Mouse (Mus musculus) gastrocnemius, adult 18-20 months (tissue): ENCODE results near the gene Fgfr2. TPM values are rescaled to one million over a fixed set of nuclear protein-coding genes. Genes with fewer than 3 reads are reported as not detected.
"Not testable (repeated sequence)": the region's sequence is repeated elsewhere in the genome, so short reads cannot be mapped to it uniquely, and the experiment has no call there.

Source experiments
- DNase-seq: peaks from one replicate; pipeline ENCODE4 v3.0.0; 2021; ENCODE audit warnings: low spot score
- total RNA-seq, 2 experiments: library from RNA; stranded (reverse); gene quantifications; 2 replicates each; pipeline ENCODE4 v1.2.3; 2021

Fgfr2 gene
- total RNA-seq, 2 experiments from 2014 or later: 0.43 to 0.88 TPM

DNA sequence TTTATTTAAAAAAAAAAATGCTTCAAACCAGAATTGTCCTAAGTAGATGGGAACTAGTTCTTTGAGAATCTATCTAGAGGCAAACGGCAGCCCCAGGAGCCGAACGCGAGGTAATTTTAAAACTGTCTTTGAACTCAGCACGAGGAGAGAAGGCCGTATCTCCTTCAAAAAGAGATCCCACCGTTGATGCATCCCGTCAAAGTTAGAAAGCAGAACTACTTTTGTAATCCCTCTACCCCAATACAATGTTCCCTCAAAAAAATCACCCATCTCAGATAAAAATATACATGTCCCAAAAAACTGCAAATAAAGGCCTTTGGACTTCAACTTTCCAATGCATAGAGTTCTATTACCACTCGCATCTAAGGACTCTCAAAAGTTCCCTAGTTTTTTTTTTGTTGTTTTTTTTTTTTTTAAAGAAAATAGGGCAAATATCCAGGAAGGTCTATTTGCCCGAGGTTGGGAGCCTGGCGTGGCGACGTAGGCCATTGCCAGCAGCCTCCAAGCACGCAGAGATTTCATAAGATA, 2.0 kb downstream of the Fgfr2 start:
- no peak for DNase-seq

DNA sequence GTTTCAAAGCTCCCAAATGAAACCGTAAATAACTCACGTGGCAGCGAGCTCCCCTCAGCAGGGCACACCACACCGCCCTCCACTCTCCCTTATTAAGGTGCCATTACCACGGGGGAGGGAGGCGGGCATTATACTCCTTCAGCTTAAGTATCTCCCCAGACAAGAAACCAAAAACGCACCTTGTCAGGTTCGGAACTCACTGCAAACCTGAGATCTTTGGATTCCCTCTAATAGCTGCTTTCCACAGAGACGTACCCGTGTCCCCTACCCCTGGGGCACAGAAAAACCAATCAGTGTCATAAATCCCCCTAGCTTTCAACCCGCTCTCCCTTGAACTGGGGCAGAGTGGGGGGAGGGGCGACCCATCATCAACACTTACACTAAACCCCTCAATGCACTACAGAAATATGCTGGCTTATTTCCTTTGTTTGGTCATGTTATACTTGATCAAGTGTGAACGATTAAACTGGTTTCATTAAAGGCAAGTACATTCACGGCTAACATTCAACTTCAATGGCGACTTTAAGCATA, 2.9 kb downstream of the Fgfr2 start:
- no peak for DNase-seq

DNA sequence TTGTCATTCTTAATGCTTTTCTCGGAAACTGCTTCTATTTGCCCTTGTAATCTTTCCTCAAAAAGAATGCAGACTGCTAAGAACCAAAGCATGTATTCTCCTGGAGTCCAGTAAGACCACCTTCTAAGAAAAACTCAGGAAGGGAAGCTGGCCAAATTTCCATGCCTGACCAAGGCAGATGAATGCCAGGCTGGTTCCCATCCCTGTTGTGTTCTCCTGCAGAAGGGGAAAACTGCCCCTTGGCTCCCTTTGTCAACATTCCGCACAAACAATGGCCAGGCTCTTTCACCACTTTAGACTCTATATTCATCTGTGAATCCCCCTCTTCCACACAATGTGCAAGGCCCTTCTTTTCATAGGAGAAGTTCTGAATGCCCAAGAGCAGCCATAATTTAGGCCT, 5.3 kb downstream of the Fgfr2 start:
- no peak for DNase-seq

DNA sequence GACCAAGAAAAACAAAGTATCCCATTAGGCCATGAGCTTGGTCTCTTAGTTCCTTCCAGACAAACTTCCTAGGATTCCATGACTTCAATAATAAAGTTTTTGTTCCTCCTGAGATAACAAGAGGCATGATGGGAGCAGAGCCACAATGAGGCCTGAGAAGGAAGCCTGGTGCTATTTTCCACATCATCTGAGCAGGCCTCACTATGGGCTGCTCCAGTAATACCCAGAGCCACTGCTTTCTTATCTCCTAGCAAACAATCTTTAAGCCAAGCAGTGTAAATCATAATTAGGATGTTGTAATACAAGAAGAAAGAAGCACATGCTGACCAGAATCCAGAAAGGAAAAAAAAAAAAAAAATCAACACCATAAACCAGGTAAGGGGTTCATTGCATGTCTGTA, 6.6 kb downstream of the Fgfr2 start:
- no peak for DNase-seq

DNA sequence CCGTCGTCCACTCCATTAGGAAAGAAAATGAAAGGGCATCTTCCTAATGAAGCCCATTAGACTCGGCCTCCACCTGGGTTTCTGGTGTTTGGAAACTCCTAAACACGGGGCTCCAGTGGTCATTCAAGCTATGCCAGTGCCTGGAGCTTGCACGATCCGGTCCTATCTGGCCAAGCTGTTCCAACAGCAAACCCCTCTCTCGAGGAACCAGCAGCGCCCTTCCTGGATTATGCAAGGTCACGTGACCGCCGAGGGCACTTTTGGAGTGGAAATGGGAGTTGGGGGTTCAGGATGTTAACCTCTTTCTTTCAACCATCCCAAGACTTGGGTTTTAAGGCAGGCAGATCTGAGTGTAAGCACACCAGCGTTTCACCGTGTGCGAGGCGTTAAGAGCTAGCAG, 7.3 kb downstream of the Fgfr2 start:
- no peak for DNase-seq

DNA sequence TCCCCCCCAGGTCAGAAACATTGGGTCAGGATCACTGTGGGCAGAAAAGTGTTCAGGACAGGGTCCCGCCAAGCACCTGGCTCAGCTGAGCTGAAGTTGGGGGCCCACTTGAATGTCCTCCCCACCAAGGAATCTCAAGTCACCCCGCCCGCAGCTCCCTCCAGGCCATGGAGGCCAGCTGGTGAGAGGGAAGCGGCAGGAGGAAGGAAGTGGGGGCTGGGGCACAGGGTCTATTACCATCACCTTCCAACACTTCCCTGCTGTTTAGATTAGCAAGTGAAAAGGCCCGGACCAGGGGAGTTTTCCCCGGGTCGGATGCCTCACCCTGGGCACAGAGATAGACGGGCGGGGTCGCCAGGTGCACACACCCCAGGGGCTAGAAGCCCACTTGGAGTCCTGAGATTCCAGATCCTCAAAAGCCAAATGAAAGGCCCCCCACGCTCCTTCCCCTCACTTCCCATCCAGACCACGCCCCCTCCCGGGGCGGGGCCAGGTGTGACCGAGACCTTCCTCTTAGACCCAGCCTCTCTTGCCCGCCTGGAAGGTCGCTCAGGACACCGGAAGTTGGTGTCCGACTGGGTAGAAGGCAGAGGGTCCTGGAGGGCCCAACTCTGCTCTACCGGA, 8.2 kb downstream of the Fgfr2 start:
- DNase-seq: no peak

DNA sequence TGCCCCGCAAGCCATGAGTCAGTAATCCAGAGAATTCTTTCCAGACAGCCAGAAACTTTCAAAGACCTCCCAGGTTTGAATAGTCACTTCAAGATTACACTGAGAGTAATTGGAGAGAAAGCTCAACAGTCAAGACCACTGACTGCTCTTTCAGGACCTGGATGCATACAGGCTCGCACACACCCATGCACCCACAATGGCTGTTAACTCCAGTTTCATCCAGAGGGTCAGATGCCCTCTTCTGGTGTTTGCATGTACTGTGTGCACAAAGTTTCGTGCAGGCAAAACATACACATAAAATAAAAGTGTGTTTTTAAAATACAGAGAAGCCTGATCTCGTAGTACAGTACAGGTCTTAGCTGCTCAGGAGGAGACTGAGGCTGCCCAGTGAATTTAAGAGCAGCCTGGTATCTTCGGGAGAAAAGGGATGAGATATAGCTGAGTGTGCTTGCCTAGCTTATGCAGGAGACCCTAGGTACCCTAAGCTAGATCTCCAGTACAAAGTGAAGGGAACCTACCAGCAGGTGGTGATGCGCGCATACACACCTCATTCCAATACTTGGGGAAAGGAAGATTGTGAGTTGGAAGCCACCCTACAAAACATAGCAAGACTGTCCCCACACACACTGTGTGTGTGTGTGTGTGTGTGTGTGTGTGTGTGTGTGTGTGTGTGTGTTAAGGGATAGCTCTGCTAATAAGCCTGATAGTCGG, 9.8 kb downstream of the Fgfr2 start:
- DNase-seq: no peak

DNA sequence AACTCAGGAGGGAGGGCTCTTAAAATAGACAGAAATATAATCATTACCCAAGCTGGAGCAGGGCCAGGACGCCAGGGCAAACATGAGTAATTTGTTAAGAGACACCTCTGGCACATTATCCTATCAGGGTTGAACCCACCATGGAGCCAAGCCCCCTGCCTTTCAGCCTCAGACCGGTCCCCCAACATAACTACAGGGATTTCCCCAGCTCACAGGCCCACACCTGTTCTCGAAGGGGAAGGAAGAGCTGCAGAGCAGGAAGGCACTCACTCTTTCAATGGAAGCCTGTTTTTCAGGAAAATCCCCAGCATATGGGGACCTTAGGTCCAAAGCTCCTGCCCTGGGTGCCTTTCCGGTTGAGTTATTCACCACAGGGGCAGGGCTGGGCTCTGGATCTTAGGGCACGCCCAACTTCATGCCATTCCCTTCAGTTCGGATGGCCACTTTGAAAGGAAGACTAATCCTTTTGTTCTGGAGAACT, 10.8 kb downstream of the Fgfr2 start:
- DNase-seq: no peak

DNA sequence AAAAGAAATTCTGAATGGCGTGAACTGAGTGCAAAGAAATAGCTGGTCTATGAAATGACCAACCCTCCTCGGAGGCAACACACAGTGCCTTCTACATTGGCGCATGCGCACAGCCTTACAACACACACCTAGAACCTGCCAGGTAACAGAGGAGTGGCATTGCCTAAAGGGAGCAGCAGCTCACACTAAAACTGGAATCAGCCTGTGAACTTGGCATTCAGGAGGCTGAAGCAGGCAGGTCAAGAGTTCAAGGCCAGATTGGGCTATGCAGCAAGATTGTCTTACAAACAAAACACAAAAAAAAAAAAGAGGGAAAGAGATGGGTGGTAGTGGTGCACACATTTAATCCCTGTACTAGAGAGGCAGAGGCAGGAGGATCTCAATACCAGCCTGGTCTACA, 13.7 kb downstream of the Fgfr2 start:
- no peak for DNase-seq

DNA sequence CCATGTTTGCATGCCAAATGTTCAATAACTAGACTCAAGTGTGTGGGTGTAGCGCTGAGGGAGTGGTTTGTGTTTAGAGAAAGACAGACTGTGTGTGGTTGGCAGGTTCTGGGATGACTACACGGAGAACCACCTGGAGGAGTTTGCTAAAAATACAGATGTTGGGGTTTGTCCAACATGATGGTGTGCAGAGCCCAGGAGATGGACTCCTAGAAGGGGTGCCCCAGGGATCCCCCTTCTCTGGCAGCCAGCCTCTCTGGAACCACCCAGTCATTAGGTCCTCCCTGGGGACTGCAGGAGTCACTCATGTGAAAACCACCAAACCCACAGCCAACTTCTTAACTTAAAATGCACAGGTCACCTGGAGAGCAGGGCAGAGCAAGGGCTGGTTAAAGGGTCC, 14.5 kb downstream of the Fgfr2 start:
- DNase-seq: no peak

DNA sequence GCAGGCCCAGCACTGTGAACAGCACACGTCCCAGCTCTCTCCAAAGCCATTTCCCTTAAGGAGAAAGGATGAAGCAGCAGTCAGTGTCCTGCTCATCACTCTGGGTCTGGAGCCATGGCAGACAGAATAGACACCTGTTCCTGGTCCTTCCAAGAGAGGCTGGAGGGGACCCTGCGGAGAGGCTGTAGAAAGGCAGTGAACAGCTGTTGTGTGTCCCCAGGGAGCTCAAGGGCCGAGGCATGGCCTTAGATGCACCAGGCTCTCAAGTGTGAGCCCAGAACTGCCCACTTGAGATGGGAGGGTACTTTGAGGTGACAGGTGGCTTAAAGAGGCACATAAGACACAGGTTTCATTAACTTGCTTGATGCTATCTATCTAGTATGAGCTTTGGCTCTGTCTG, 20.6 kb downstream of the Fgfr2 start:
- peak; percentile 49 for DNase-seq

DNA sequence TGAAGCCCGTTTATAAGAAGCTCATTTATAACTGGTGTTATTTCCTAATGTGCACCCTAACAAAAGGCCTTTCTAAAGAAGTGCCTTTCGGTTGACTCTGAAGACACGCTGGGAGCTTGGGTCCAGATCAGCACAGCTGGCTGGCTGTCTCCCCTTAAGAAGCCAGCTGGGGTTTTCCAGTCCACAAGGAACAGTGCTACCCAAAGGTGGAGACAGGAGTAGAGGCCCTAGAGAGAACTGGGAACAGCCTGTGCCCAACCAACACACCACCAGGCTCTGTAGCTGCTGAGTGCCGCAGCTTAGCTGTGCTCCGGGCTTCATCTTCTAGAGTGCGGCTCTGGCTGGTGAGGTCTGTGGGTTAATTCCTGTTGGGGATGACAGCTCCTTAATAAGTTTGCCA, 22.1 kb downstream of the Fgfr2 start:
- no peak for DNase-seq

DNA sequence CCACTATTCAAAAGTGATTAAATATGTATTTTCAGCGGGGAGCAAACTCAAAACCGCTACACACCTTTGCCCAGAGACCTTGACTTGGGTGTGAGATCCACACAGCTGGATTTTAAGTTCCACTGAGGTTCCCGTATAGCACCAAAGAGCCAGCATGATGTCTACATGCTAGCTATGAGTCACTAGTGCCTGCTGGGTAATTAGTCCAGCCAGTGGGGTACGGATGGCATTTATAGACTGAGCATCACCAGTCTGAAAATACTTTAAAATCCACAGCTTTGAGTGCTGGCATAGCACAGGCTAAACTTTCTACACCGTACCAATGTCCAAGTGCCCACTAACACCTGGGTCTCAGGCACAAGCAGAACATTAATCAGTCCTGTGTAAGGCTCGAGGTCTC, 23.0 kb downstream of the Fgfr2 start:
- DNase-seq: no peak

DNA sequence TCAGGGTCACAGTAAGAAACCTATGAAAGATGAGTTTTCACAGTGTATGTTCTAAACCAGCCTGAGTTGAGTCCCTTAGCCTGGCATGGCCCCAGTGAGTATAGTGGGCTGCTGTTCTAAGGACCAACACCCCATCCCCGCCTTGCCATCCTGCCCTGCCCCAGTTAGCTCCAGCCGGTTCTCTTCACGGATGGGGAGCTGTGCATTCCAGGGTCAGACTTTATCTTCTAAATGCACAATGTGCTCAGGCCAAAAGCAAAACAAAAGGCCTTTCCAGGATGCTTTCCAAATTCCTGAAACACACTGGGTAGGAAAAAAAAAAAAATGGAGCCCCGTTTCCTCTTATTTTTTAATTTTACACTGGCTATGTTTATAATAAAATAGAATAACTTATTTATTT, 23.9 kb downstream of the Fgfr2 start:
- DNase-seq: no peak

DNA sequence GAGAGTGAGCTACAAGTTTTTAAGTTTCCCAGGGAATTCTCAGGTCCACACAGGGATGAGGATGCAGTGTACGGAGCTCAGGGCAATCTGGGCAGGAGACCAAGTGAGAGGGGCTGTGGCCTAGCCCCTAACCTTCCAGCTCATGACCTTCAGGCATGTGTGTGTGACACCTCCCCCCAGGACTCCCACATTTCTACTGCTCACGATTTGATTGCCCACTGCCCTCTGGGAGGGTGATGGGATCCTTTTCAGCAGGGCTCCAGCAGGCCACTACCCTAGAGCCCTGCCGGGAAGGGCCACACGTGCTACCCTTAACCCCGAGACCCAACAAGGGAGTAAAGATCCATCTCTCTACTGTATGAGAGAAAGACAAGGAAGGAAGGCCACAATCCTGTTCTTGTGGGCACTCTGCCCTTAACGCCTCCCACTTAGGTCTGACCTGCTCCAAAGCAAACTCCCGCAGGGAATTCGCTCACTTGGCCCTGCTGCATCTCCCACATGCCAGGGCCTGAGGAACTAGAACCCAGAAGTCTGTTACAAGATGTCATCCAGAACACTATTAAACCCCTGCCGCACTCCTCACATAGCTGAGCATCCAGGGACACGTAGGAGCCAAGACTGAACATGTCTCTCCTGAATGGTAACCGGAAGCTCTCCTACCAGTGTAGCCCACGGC, 24.9 kb downstream of the Fgfr2 start:
- DNase-seq: no peak

DNA sequence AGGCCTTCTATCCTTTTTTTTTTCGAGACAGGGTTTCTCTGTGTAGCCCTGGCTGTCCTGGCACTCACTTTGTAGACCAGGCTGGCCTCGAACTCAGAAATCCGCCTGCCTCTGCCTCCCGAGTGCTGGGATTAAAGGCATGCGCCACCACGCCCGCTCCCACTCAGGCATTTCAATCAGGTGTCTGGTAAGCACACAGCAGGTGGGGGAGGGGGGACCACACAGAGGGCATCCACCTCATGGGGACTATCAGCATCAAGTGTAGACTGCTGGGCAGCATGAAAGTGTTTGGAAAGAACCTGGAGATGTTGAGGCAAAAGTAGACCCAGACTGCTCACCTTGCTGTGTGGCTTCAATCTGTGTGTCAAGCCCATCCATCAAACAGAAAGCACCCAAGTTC, 27.5 kb downstream of the Fgfr2 start:
- DNase-seq: not testable (repeated sequence)

DNA sequence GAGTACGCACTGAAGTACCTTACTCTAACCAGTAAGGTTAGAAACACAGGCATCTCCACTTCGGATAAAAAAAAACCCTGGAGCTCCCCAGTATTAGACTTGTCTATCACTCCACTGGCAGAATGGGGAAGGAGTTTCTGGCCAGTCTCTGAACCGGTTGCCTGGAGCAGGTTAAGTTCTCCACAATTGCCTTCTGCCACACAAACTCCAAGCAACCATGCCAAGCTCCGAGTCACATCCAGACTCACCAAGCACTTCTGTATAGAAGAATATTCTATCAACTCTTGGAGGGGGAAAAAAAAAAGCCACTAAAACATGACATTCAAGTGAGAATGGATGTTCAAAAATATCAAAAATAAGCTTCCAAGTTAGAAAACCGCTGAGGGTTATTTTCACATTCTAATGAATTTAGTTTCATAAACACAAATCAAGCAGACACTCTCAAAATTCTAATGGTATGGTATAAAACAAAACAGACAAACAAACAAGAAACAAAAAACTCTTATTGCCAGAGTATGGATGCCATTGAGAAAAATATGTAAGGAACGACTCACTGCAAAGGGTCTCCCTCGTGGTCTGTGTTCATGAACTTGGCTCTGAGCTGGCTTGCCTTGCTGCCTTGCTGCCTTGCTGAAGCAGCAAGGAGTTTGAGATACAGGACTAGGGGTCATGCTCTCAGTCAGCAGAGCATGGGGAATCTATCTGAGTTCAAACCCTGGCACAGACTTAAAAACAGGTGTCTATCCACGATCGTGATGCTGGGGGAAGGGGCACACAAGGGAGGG, 28.2 kb downstream of the Fgfr2 start:
- DNase-seq: no peak

DNA sequence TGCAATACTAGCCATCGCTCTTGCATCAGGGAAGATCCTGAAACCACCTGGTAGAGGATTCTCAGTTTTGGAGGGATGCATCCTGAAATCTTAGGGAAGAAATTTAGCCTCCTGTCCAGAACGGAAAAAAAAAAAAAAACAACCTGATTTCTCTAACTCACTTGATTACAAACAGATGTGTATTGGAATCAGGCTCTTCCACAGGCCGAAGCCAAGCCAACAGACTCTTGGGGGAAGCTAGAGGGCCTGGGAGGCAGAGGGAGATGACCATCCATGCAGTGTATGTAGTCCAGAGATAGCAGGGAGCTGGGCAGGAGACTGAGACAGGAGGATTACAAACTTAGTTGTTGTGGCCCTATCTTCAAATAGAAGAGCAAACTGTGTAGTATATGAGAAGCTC, 29.0 kb downstream of the Fgfr2 start:
- DNase-seq: peak; percentile 53

DNA sequence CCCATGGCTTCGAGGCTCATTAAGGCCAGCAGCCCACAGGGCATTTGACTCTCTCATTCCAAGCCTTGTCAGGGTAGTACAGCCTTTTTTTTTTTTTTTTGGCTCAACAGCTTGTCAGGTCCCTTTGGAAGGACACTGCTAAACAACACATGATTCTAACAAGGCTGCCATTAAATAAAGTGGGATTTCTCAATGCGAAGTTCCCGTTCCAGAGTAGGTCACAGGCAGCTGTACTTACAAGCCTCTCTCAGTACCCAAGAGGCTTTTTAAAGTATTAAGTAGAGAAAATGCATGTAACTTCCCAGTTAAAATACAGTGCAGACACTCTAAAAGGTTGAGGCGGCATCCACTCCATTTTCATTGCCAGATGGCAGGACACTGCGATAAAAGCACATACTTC, 29.4 kb downstream of the Fgfr2 start:
- peak; percentile 38 for DNase-seq

DNA sequence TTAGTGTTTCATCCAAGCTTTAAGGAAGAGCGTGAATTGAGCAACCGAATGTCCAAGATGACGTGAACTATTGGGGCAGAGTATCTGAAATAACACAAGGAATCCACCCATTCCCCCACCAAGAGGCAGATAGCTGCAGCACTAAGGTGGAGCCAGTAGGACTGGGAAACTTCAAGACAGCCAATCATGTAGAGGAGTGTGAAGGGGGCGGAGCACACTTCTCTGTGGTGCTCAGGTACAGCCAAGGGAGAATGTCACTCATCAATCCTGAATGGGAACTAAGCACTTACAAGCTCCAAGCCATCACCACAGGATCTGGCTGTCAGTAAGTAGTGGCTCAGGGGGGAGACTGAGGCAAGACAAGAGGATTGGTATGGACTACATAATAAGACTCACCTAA, 32.5 kb downstream of the Fgfr2 start:
- no peak for DNase-seq

DNA sequence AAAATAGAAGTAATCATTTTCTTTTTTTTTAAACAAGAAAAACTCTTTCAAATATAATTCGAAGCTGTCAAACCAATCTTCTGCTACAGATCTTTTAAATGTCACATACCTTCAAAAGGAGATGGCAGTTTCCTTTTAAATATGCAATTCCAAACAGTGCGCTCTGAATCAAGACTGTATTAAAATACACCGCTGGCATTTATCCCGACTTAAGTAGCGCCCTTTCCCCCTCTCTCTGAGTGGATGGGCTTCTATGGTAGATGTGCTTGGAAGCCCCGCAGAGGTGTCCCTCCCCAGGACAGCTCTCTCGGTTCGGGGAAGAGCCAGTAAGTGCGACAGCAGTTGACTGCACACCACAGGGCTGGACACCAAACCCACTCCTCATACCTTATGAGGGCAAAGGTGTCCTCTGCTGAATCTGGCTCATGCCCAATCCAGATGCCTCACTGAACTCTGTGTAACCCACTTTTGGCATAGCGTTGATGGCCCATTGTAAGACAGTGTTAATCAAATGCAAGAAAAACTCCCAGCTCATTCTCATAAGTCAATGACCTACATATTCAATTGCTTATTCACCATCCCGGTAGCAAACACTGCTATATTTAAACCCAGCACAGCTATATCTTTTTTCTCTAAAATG, 33.4 kb downstream of the Fgfr2 start:
- DNase-seq: no peak
